Mouse (Mus musculus) heart, embryonic 13.5 days (tissue): Measurements from ENCODE around the gene Map2k2. TPM values are rescaled to one million over a fixed set of nuclear protein-coding genes. Genes with fewer than 3 reads are reported as not detected.

Experiments used
- ATAC-seq: fragments of 200-750 bp; cut with Nextera tagmentation; 2 replicates; pipeline ENCODE4 v1.8.0; 2017; ENCODE audit warnings: moderate TSS enrichment; ENCODE audit not compliant: insufficient number of reproducible peaks, low FRiP score, low TSS enrichment; ENCODE audit errors: extremely low read depth
- H3K27ac ChIP-seq: fragments of 300-500 bp; sonication (generic); replicated peaks from 2 replicates; pipeline ENCODE4 v1.5.1; 2015; ENCODE audit warnings: moderate library complexity, mild to moderate bottlenecking, inconsistent platforms
- H3K27me3 ChIP-seq: fragments of 300-500 bp; sonication (generic); replicated peaks from 2 replicates; pipeline ENCODE4 v1.6.1; 2015; ENCODE audit warnings: mild to moderate bottlenecking, inconsistent platforms
- H3K36me3 ChIP-seq: fragments of 300-500 bp; sonication (generic); 2 replicates; pipeline ENCODE4 v1.6.1; 2015; ENCODE audit warnings: mild to moderate bottlenecking, inconsistent platforms
- H3K4me1 ChIP-seq: fragments of 300-500 bp; sonication (generic); 2 replicates; pipeline ENCODE4 v1.6.1; 2015; ENCODE audit warnings: inconsistent platforms
- H3K4me2 ChIP-seq: fragments of 300-500 bp; sonication (generic); 2 replicates; pipeline ENCODE4 v1.6.1; 2015; ENCODE audit warnings: inconsistent platforms, mild to moderate bottlenecking, moderate library complexity
- H3K4me3 ChIP-seq: fragments of 300-500 bp; sonication (generic); 2 replicates; pipeline ENCODE4 v1.5.1; 2015; ENCODE audit warnings: moderate library complexity, mild to moderate bottlenecking, inconsistent platforms
- H3K9ac ChIP-seq: fragments of 300-500 bp; sonication (generic); 2 replicates; pipeline ENCODE4 v1.6.1; 2015; ENCODE audit warnings: inconsistent platforms, mild to moderate bottlenecking, moderate library complexity
- H3K9me3 ChIP-seq: fragments of 300-500 bp; sonication (generic); 2 replicates; pipeline ENCODE4 v1.6.1; 2016; ENCODE audit warnings: inconsistent platforms
- WGBS: fragments of 180-500 bp; shearing (Covaris S2); methylation state at CpG from one replicate; pipeline ENCODE4 v1.1.7; 2015; ENCODE audit warnings: mixed read lengths; 5-methylcytosine and 5-hydroxymethylcytosine counted together
- polyA plus RNA-seq: library from polyadenylated mRNA; unstranded; fragments of >200 nt; fragmentation: Nextera tagmentation; extraction: Ambion mirVana; gene quantifications from 2 replicates; pipeline ENCODE4 v1.2.1, GENCODE M21; 2015

Gene Map2k2
- polyA plus RNA-seq, 1 experiment from 2014 or later, result 150 TPM

DNA sequence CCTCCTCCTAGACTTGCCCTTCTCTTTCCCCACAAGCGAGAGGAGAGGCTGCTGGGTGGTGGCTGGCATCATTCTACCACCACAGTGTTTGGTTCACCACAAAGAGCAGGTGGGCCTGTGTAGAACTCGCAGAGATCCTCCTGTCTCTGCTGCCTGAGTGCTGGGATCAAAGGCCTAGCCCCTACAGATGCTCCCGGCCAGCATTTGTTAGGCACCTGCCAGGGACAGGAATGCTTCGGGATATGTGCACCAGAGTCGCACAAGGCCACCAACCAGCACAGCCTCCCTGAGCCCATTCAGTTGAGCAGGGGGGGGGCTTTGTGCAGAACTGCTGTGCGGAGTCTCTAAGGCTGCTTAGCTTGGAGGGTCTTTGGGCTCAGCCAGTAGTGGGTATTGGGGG lies 39.6 kb downstream of the Map2k2 start:
- no peaks in the 10 kb centered on the region for H3K27me3 ChIP-seq
- H3K27ac ChIP-seq, result no peak overlapping the region
- peaks cover 55% of the 10 kb centered on the region for H3K4me1 ChIP-seq
- no peak overlapping the region for H3K9ac ChIP-seq
- no peak overlapping the region for H3K4me2 ChIP-seq
- H3K36me3 ChIP-seq, result peaks cover 73% of the 10 kb centered on the region
- H3K4me3 ChIP-seq, result no peak overlapping the region
- H3K9me3 ChIP-seq, result no peaks in the 10 kb centered on the region
- no peak for ATAC-seq
- 89% methylated on average over 6 of the region's 6 CpGs for WGBS

DNA sequence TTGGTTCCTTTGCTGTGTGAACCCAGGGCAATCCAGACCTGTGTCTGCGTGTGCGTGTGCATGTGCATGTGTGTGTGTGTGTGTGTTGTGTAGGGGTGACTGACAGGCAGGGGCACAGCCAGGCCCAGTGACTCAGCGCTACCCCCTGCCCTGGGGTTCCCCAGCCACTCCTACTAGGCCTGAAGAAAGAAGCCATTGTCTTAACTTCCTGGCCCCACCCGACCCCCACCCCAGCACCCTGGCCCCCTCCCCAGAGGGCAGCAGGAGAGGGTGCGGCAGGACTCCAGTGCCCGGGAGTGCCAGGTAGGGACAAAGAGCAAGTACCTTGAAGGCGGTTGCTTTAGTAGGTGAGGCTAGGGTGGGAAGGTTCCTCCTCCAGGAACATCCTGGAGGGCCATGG lies 40.1 kb downstream of the Map2k2 start:
- Histone ChIP-seq H3K27ac (no peak overlapping the region), H3K4me3 (no peak overlapping the region), H3K4me1 (peaks cover 50% of the 10 kb centered on the region), H3K36me3 (peaks cover 77% of the 10 kb centered on the region), H3K9ac (peak overlapping the region; percentile 42), H3K4me2 (no peak overlapping the region), H3K27me3 (no peaks in the 10 kb centered on the region), H3K9me3 (no peaks in the 10 kb centered on the region)
- 71% methylated on average over 7 of the region's 7 CpGs for WGBS
- no peak for ATAC-seq

DNA sequence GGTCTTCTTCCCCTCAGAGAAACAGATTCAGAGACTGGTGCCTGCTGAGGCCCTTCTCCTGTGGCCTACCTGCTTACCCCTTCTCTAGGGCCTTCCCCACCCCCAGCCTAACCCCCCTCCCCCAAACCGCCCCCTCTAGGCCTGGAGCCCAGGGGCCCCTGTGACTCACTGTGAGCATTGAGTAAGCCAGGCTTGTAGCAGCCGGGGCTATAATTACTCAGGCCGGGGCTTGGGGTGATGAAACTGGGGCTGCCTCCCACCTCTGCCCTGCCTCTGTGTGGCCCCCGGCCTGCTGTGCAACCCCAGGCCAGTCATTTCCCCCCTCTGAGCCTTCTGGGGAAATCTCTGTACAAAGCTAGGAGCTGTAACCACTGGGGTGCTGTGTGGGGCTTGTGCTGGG lies 40.6 kb downstream of the Map2k2 start:
- no peak overlapping the region for H3K4me2 ChIP-seq
- no peak overlapping the region for H3K27ac ChIP-seq
- WGBS, result 74% methylated on average over 4 of the region's 4 CpGs
- no peak overlapping the region for H3K4me3 ChIP-seq
- H3K9ac ChIP-seq, result peak overlapping the region; percentile 42
- peaks cover 82% of the 10 kb centered on the region for H3K36me3 ChIP-seq
- H3K4me1 ChIP-seq, result peaks cover 45% of the 10 kb centered on the region
- no peaks in the 10 kb centered on the region for H3K27me3 ChIP-seq
- H3K9me3 ChIP-seq, result no peaks in the 10 kb centered on the region
- ATAC-seq, result no peak

DNA sequence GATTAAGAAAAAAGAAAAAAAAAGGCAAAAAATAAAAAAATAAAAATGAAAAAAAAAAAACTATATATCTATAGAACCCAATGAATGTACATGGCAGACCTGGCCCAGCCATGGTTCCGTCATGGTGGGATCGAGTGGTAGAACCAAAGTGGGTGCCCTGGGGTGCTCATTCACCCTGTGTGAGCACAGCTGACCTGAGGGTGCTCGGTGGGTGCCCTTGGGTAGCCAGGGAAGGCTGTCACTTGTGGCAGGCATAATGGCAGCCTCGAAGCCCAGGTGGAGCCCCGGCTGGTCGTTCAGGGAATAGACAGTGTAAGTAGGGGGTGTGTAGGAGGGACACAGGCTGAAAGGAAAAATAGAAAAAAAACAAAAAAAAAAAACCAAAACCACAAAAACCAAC lies 45.5 kb downstream of the Map2k2 start:
- no peak overlapping the region for H3K4me2 ChIP-seq
- H3K4me3 ChIP-seq, result no peak overlapping the region
- peaks cover 23% of the 10 kb centered on the region for H3K4me1 ChIP-seq
- H3K36me3 ChIP-seq, result peaks cover 90% of the 10 kb centered on the region
- ATAC-seq, result no peak
- H3K9me3 ChIP-seq, result no peaks in the 10 kb centered on the region
- H3K9ac ChIP-seq, result no peak overlapping the region
- H3K27ac ChIP-seq, result no peak overlapping the region
- 61% methylated on average over 6 of the region's 6 CpGs for WGBS
- no peaks in the 10 kb centered on the region for H3K27me3 ChIP-seq

DNA sequence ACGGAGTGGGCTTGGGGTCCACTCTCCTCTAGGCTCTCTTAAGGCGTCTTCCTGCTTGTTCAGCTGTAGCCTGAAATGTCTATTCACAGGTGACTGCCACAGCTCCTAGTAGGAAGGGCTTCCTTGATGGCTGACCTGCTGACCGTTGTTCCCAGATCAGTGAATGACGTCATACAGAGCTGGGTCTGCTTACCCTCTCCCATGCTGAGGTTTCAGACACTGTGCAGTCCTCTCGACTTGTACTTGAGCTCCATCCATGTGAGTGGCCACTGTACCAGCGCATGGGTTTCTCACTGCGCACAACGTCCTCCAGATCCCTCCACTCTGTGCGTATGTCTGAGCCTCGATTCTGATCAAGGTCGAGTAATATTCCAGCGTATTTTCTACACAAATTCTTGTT lies 46.9 kb downstream of the Map2k2 start:
- Histone ChIP-seq H3K27ac (peak overlapping the region; percentile 79), H3K4me2 (no peak overlapping the region), H3K9me3 (no peaks in the 10 kb centered on the region), H3K27me3 (no peaks in the 10 kb centered on the region), H3K36me3 (peaks cover 90% of the 10 kb centered on the region), H3K9ac (peak overlapping the region; percentile 70), H3K4me1 (peaks cover 21% of the 10 kb centered on the region), H3K4me3 (no peak overlapping the region)
- 56% methylated on average over 12 of the region's 12 CpGs for WGBS
- ATAC-seq, result no peak

DNA sequence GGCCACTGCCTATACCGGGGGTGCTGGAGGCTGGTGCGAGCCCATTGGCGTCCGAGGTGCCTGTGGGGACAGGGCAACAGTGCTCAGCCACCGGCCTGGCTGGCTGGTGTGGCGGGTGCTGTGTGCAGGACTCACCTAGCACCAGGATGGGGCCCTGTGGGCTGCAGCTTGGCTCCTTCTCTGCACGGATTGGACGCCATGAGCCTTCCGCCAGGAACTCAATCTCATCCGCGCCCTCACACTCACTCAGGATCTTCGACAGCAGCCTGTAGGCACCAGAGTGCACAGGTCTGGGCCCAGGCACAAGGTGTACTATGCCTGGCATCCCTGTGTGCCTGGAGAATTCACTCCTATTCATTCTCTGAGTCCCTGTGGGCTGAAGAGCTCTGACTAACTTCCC lies 48.6 kb downstream of the Map2k2 start:
- peaks cover 88% of the 10 kb centered on the region for H3K36me3 ChIP-seq
- H3K4me1 ChIP-seq, result peaks cover 21% of the 10 kb centered on the region
- WGBS, result 86% methylated on average over 12 of the region's 12 CpGs
- no peak for ATAC-seq
- no peak overlapping the region for H3K4me2 ChIP-seq
- peak overlapping the region; percentile 16; the same call in 1 of the 2 replicates for H3K9ac ChIP-seq
- H3K27me3 ChIP-seq, result no peaks in the 10 kb centered on the region
- H3K9me3 ChIP-seq, result no peaks in the 10 kb centered on the region
- no peak overlapping the region for H3K27ac ChIP-seq
- H3K4me3 ChIP-seq, result no peak overlapping the region

DNA sequence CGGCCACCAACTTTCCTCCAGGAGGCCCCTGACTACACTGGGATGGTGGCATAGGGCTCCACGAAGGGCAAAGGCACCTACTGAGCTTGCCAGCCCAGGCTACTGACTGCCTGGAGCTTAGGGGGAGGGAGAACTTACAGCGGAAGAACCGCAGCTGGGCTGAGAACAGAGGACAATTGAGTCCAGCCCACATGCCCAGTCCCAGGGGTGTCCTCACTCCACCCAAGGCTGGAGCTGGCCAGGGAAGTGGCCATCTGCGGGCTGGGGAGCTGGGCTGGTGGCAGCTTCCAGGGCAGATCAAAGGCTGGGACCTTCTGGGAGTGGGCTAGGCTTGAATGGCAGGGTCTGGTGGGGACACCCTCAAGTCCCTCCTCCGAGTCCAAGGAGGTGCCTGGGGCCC lies 49.0 kb downstream of the Map2k2 start:
- ATAC-seq, result no peak
- Histone ChIP-seq H3K27ac (no peak overlapping the region), H3K36me3 (peaks cover 86% of the 10 kb centered on the region), H3K4me1 (peaks cover 21% of the 10 kb centered on the region), H3K9me3 (no peaks in the 10 kb centered on the region), H3K4me3 (no peak overlapping the region), H3K4me2 (no peak overlapping the region), H3K27me3 (no peaks in the 10 kb centered on the region), H3K9ac (peak overlapping the region; percentile 16; the same call in 1 of the 2 replicates)
- 81% methylated on average over 6 of the region's 6 CpGs for WGBS

DNA sequence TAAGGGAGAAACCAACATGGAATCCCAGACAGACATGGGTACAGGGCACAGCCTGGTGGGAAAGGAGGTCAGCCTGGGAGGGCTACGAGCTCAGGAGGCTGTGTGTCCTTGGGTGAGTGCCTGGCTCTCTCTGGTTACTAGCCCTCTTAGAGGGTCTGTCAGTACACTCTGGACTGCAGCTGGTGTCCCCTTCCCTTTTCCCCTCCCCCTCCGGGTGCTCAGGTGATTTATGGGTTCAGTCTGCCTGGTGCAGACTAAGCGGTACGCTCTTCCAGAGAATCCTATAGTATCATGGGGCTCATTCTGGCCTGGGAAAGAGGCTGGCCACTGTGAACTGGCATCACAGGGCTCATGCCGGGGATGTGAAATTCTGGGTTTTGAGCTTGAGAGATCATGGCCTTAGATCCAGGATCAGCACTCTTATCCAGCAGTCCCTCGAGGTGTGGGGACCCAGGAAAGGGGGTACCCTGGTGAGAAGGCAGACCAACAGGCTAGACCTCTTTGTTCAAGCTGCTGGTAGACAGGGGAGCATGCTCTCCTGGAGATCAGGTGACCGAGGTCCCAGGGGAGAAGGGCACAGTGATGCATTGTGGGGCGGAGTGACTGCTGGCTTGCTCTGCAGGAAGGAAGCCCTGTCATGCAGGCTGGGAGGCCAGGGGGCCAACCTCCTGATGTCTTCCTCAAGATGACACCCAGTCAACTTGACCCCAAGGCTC lies 56.0 kb downstream of the Map2k2 start:
- Histone ChIP-seq H3K4me1 (peaks cover 25% of the 10 kb centered on the region), H3K27me3 (no peaks in the 10 kb centered on the region), H3K27ac (no peak overlapping the region), H3K9ac (no peak overlapping the region), H3K4me3 (no peak overlapping the region), H3K36me3 (peaks cover 76% of the 10 kb centered on the region), H3K4me2 (no peak overlapping the region), H3K9me3 (no peaks in the 10 kb centered on the region)
- 86% methylated on average over 8 of the region's 8 CpGs for WGBS
- ATAC-seq, result no peak

DNA sequence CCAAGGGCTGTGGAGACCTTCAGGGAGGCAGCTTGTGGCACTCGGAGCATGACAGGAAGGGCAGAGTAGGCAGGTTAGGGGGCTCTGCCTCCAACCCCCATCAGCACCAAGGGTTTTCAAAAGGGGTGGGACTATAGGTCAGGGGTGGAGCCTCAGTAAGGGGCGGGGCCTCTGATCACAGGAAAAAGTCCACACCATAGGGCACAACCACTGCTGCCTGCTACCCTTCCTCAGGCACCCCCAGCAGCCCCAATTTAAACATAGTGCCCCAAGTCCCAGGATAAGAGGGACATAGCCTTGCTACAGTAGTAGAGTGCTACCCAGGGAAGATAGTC lies 56.6 kb downstream of the Map2k2 start:
- Histone ChIP-seq H3K27ac (no peak overlapping the region), H3K4me3 (no peak overlapping the region), H3K36me3 (peaks cover 71% of the 10 kb centered on the region), H3K4me2 (no peak overlapping the region), H3K9ac (no peak overlapping the region), H3K9me3 (no peaks in the 10 kb centered on the region), H3K4me1 (peaks cover 28% of the 10 kb centered on the region), H3K27me3 (no peaks in the 10 kb centered on the region)
- WGBS, result 68% methylated on average over 2 of the region's 2 CpGs
- ATAC-seq, result no peak

DNA sequence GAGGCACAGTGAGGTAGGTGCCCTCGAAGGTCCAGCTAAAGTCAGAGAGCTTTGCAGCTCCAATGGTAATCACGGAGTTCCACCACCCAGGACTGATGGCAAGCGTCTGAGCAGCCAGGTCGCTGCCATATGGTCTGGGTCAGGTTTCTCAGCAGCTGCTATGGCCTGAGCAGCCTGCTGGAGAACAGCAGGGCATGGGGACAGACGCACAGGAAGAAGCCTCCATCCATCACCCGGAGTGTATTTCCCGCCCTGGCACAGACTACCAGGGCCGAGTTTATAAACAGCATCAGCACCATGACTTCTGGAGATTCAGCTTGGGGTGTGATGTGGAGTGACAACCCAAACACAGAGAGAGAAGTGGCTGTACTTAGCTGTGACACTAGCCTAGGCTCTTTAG lies 59.4 kb downstream of the Map2k2 start:
- no peak overlapping the region; the same call in 1 of the 2 replicates for H3K4me3 ChIP-seq
- WGBS, result 78% methylated on average over 8 of the region's 8 CpGs
- H3K9me3 ChIP-seq, result no peaks in the 10 kb centered on the region
- 0 out of 2 replicates have a peak overlapping the region, but pooled peaks have one; percentile 13 for H3K9ac ChIP-seq
- ATAC-seq, result no peak
- no peak overlapping the region for H3K4me2 ChIP-seq
- peaks cover 36% of the 10 kb centered on the region for H3K4me1 ChIP-seq
- H3K36me3 ChIP-seq, result peaks cover 46% of the 10 kb centered on the region
- H3K27ac ChIP-seq, result no peak overlapping the region
- H3K27me3 ChIP-seq, result no peaks in the 10 kb centered on the region

DNA sequence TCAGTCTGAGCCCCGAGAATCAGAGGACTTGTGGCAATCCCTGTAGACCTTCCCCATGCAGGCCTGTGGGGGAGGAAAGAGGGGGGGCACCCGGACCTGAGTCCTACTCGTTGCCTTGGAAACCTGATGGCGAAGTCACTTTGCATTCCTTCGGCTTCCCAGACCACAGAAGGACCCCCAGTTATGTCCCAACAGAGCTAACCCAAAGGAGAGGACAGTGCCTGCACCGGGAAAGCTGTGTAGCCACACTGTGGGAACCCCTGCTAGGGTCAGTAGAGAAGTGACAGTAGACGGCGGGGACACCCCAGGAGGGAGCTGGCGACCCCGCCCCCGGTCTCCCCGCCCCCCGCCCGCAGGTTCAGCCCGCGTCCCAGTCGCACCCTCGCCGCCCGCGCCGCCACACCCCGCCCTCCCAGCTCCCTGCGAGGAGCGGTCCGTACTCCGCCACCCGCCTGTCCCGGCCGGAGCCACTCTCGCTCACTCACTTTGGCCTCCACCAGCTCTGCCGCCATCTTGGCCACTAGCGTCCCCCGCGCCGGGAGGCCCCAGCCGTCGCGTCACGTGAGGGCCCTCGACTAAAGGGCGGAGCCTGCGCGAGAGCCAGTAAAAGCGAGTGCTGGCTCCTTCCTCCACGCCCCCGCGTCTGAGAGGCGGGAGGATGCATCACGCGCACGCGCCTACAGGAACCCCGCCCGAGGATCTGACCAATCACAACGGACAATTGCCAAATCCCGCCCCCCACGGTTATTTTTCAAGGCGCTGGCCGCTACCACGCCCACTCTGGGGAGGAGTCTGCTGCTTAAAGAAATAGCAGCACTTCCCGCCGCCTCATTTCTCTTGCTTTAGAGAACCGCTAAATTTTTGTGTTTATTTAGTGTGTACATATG lies 61.7 kb downstream of the Map2k2 start, which contains the start of gene Pias4:
Gene Pias4, minus strand, starts transcription at position 724 of the 887 bp plus-strand sequence.
- Histone ChIP-seq H3K9me3 (no peaks in the 10 kb centered on the region), H3K4me3 (peak within 1 kb of the TSS; percentile 83), H3K4me1 (peaks cover 32% of the 10 kb centered on the region), H3K36me3 (peaks cover 23% of the 10 kb centered on the region), H3K4me2 (peak within 1 kb of the TSS; percentile 91), H3K27me3 (no peaks in the 10 kb centered on the region), H3K27ac (peak within 1 kb of the TSS; percentile 76), H3K9ac (peak within 1 kb of the TSS; percentile 94)
- WGBS, result under 1% methylated on average over 56 of the region's 64 CpGs
- ATAC-seq, result peak; percentile 89
